Mouse (Mus musculus) liver, embryonic 14.5 days (tissue): ENCODE measurements at regions not wholly inside any gene's neighbourhood (a gene's known extent, or its start where the extent isn't known, plus 50 kb on each side); places are given as distances from the start of the nearest gene placed in this dataset.

Experiments used
- CTCF ChIP-seq: IDR thresholded peaks from 2 replicates; pipeline ENCODE4 v1.5.1; 2016; ENCODE audit warnings: antibody characterized with exemption, low read depth, control low read depth
- EP300 ChIP-seq: IDR thresholded peaks from 2 replicates; pipeline ENCODE4 v1.6.1; 2016; ENCODE audit warnings: antibody characterized with exemption, low read depth

DNA sequence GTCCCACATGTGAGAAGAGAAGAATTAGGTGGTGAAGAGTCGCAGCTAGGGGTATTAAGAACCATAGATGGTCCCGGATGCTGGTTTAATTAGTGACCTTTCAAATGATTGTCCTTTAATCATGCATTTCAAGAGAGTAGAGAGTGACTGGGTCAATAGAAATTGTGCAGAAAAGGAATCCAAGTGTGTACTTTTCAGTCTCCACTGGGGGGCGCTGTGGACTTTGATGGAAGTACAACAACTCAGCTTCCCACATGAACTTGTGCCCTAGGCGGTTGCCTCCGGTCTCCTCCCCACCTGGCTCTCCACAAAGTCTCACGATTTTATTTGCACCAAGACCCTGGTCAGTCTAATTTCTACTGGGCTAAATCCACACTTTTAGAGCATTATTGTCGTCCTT lies 142.8 kb upstream of the Zfp618 start:
- TF ChIP-seq CTCF (peak; percentile 52), EP300 (no peak)
